Comparison of ENCODE assay signal across 8 mouse cellular contexts in genomic region chr9:58580453-58581195, GRCm38 (mm10). TPM values are rescaled to one million over a fixed set of nuclear protein-coding genes. Genes with fewer than 3 reads are reported as not detected.
DNase-seq lines count a peak whose midpoint lies in the region; ATAC-seq and TF ChIP-seq lines count a peak whose summit lies in the region.
"Not testable (repeated sequence)": the region's sequence is repeated elsewhere in the genome, so short reads cannot be mapped to it uniquely, and the experiment has no call there.

No protein-coding gene starts in this region.

- intact Hi-C loops in heart, adult 2 months (cut with DNase I), result loop anchor here (2.0 kb wide), 1 partner anchor 38 kb away; no protein-coding TSS in a partner anchor

- ATAC-seq in CD4-positive, CD25-positive, alpha-beta regulatory T cell, adult 4 months, result peak; percentile 19
- ATAC-seq in kidney, embryonic 15.5 days (replicated peaks; ENCODE audit: low FRiP score); lung, embryonic 15.5 days (ENCODE audit: borderline replicate concordance, extremely low read depth, low FRiP score, low TSS enrichment): not testable (repeated sequence)

- H3K27ac ChIP-seq in heart, adult 2 months, result peak overlapping the region; percentile 84
- 0 out of 2 replicates have a peak overlapping the region, but pooled peaks have one; percentile 94 for H3K27ac ChIP-seq in kidney, embryonic 15.5 days
- peak overlapping the region; percentile 89; the same call in 1 of the 2 replicates for H3K27ac ChIP-seq in lung, embryonic 15.5 days

- H3K4me1 ChIP-seq in heart, adult 2 months (ENCODE audit: control insufficient read depth, insufficient read depth, low read length), result not testable (repeated sequence)
- H3K4me1 ChIP-seq in kidney, embryonic 15.5 days, result peaks cover 16% of the 10 kb centered on the region
- peaks cover 15% of the 10 kb centered on the region for H3K4me1 ChIP-seq in lung, embryonic 15.5 days

- peak; percentile 35 for DNase-seq in R1 (ENCODE audit: low read depth, low spot score)
- DNase-seq in cerebellum, adult 9-10 months, result peak; percentile 54
- DNase-seq in heart, adult 2 months, result not testable (repeated sequence)
- DNase-seq in ovary, adult 18-20 months (ENCODE audit: low spot score), result peak; percentile 24
- peak; percentile 11 to 39 for DNase-seq in urinary bladder, adult 18-20 months (ENCODE audit: low spot score in 2 of 2)

- 69% methylated on average over 10 of the region's 10 CpGs for WGBS in heart, adult 2 months
- 72% methylated on average over 10 of the region's 10 CpGs for WGBS in kidney, embryonic 15.5 days
- 68% methylated on average over 10 of the region's 10 CpGs for WGBS in lung, embryonic 15.5 days

- TF ChIP-seq POLR2A in heart, adult 2 months (IDR thresholded peaks at IDR 0.05; ENCODE audit: insufficient read depth, low read depth, low read length), result not testable (repeated sequence)

- H3K9me3 ChIP-seq in kidney, embryonic 15.5 days (replicated peaks); lung, embryonic 15.5 days: not testable (repeated sequence)

- peak; percentile 34 for TF ChIP-seq CTCF in heart, adult 2 months (IDR thresholded peaks at IDR 0.05)

- not testable (repeated sequence) for H3K4me3 ChIP-seq in heart, adult 2 months; kidney, embryonic 15.5 days (replicated peaks); lung, embryonic 15.5 days

- not testable (repeated sequence) for TF ChIP-seq EP300 in heart, adult 2 months (IDR thresholded peaks at IDR 0.05; ENCODE audit: insufficient read depth, low read depth, low read length)

- not testable (repeated sequence) for H3K4me2 ChIP-seq in kidney, embryonic 15.5 days; lung, embryonic 15.5 days

- not testable (repeated sequence) for H3K9ac ChIP-seq in heart, adult 2 months (ENCODE audit: low read depth, low read length); kidney, embryonic 15.5 days; lung, embryonic 15.5 days

- H3K36me3 ChIP-seq in heart, adult 2 months (ENCODE audit: control insufficient read depth, insufficient read depth, low read length); kidney, embryonic 15.5 days; lung, embryonic 15.5 days: not testable (repeated sequence)

- not testable (repeated sequence) for H3K27me3 ChIP-seq in heart, adult 2 months (ENCODE audit: control insufficient read depth, insufficient read depth, low read length); kidney, embryonic 15.5 days; lung, embryonic 15.5 days

- H3K79me2 ChIP-seq in heart, adult 2 months (replicated peaks; ENCODE audit: control insufficient read depth, insufficient read depth, low read length), result not testable (repeated sequence)

RNA-seq across cellular contexts. Expression of gene Nptn, which starts 1.4 kb away (rescaled TPM):
- 10 to 100 TPM; 70.3 to 72.6 TPM for polyA plus RNA-seq in CD4-positive, CD25-positive, alpha-beta regulatory T cell, adult 4 months (2017; shearing (Covaris generic))
- total RNA-seq in heart, adult 2 months (2021), result 100 to 1,000 TPM; 123 to 124 TPM
- polyA plus RNA-seq in heart, adult 2 months (2012; rRNA removed), result 282 and 290 TPM in 2 replicates
- 124 and 136 TPM in 2 replicates for polyA plus RNA-seq in kidney, embryonic 15.5 days (2015; fragmentation: Nextera tagmentation; extraction: Ambion mirVana)
- 126 and 134 TPM in 2 replicates for polyA plus RNA-seq in lung, embryonic 15.5 days (2015; fragmentation: Nextera tagmentation; extraction: Ambion mirVana)

RNA-seq across cellular contexts. Expression of gene Cd276, which starts 25.4 kb away (rescaled TPM):
- polyA plus RNA-seq in CD4-positive, CD25-positive, alpha-beta regulatory T cell, adult 4 months (2017; shearing (Covaris generic)), result not detected
- 1 to 10 TPM; 8.5 to 10.0 TPM for total RNA-seq in heart, adult 2 months (2021)
- polyA plus RNA-seq in heart, adult 2 months (2012; rRNA removed), result 7.1 and 7.8 TPM in 2 replicates
- polyA plus RNA-seq in kidney, embryonic 15.5 days (2015; fragmentation: Nextera tagmentation; extraction: Ambion mirVana), result 35.7 and 38.4 TPM in 2 replicates
- polyA plus RNA-seq in lung, embryonic 15.5 days (2015; fragmentation: Nextera tagmentation; extraction: Ambion mirVana), result 40.0 TPM in 2 replicates
